Comparison of ENCODE assay signal across 17 mouse cellular contexts in genomic region chr2:119411016-119411415, GRCm38 (mm10). TPM values are rescaled to one million over a fixed set of nuclear protein-coding genes. Genes with fewer than 3 reads are reported as not detected.
DNase-seq lines count a peak whose midpoint lies in the region; ATAC-seq and TF ChIP-seq lines count a peak whose summit lies in the region.
"Had no signal": no experiment of that assay in that cellular context is flagged by ENCODE, and none has a peak within 500 bp of the region (broad histone marks: within the 10 kb centered on the region; RNA-seq: fewer than 3 reads in every experiment).

No protein-coding gene starts in this region.

- 73% methylated on average over 5 of the region's 5 CpGs for WGBS in heart, embryonic 11.5 days (ENCODE audit: insufficient replicate concordance)
- WGBS in kidney, postnatal 0 days: 79% methylated on average over 5 of the region's 5 CpGs
- 70% methylated on average over 5 of the region's 5 CpGs for WGBS in heart, embryonic 16.5 days

- no peaks in the 10 kb centered on the region for H3K27me3 ChIP-seq in heart, embryonic 11.5 days (ENCODE audit: control insufficient read depth, insufficient read depth, low read length)
- no peaks in the 10 kb centered on the region for H3K27me3 ChIP-seq in kidney, postnatal 0 days (ENCODE audit: insufficient read depth, low read length)
- H3K27me3 ChIP-seq in heart, embryonic 16.5 days (ENCODE audit: control insufficient read depth, insufficient read depth, low read length): no peaks in the 10 kb centered on the region
- H3K27me3 ChIP-seq: hindbrain, embryonic 13.5 days; limb, embryonic 13.5 days had no signal

- H3K9me3 ChIP-seq in heart, embryonic 11.5 days (replicated peaks; ENCODE audit: control insufficient read depth, low read length): no peaks in the 10 kb centered on the region
- H3K9me3 ChIP-seq in kidney, postnatal 0 days (replicated peaks; ENCODE audit: low read length): no peaks in the 10 kb centered on the region
- no peaks in the 10 kb centered on the region for H3K9me3 ChIP-seq in heart, embryonic 16.5 days (replicated peaks; ENCODE audit: control insufficient read depth, low read length)
- H3K9me3 ChIP-seq: hindbrain, embryonic 13.5 days; limb, embryonic 13.5 days had no signal

- peaks cover 7% of the 10 kb centered on the region for H3K36me3 ChIP-seq in heart, embryonic 11.5 days (ENCODE audit: control insufficient read depth, insufficient read depth, low read length)
- peaks cover 39% of the 10 kb centered on the region for H3K36me3 ChIP-seq in kidney, postnatal 0 days (ENCODE audit: insufficient read depth, low read length)
- peaks cover 17% of the 10 kb centered on the region; the same call in 1 of the 2 replicates for H3K36me3 ChIP-seq in heart, embryonic 16.5 days (ENCODE audit: control insufficient read depth, insufficient read depth)

- peak overlapping the region; percentile 29 for H3K27ac ChIP-seq in heart, embryonic 11.5 days (ENCODE audit: low read depth, low read length)
- H3K27ac ChIP-seq in kidney, postnatal 0 days: 0 out of 2 replicates have a peak overlapping the region, but pooled peaks have one; percentile 40
- peak overlapping the region; percentile 61 for H3K27ac ChIP-seq in brown adipose tissue, adult 24 weeks (replicated peaks; ENCODE audit: low read depth, low read length)
- peak overlapping the region; percentile 60 for H3K27ac ChIP-seq in heart, embryonic 16.5 days (ENCODE audit: low read length)
- H3K27ac ChIP-seq: hindbrain, embryonic 13.5 days; limb, embryonic 13.5 days had no signal

- TF ChIP-seq CTCF in kidney, postnatal 0 days (IDR thresholded peaks at IDR 0.05; ENCODE audit: low read depth): no peak

- H3K4me1 ChIP-seq in heart, embryonic 11.5 days (ENCODE audit: control insufficient read depth, insufficient read depth, low read length): 0 out of 2 replicates have a peak, but pooled peaks cover 5% of the 10 kb centered on the region
- H3K4me1 ChIP-seq in kidney, postnatal 0 days (replicated peaks; ENCODE audit: insufficient read depth, low read length): no peaks in the 10 kb centered on the region
- peaks cover 7% of the 10 kb centered on the region; the same call in 1 of the 2 replicates for H3K4me1 ChIP-seq in brown adipose tissue, adult 24 weeks (ENCODE audit: control insufficient read depth, insufficient read depth, insufficient read length, low read length)
- peaks cover 5% of the 10 kb centered on the region for H3K4me1 ChIP-seq in heart, embryonic 16.5 days (ENCODE audit: control insufficient read depth, insufficient read depth, low read length)
- H3K4me1 ChIP-seq: limb, embryonic 13.5 days had no signal

- intact Hi-C loops in heart, postnatal 36 days (cut with DNase I): loop anchor here (1.0 kb wide), 1 partner anchor 111 kb away; no protein-coding TSS in a partner anchor

- no peak overlapping the region for H3K9ac ChIP-seq in heart, embryonic 11.5 days (ENCODE audit: low read depth, low read length)
- no peak overlapping the region for H3K9ac ChIP-seq in kidney, postnatal 0 days (ENCODE audit: low read depth, low read length)
- no peak overlapping the region for H3K9ac ChIP-seq in heart, embryonic 16.5 days (ENCODE audit: low read length)
- H3K9ac ChIP-seq: hindbrain, embryonic 13.5 days; limb, embryonic 13.5 days had no signal

- H3K4me2 ChIP-seq in heart, embryonic 11.5 days: no peak overlapping the region
- H3K4me2 ChIP-seq in kidney, postnatal 0 days (ENCODE audit: low read length): no peak overlapping the region
- no peak overlapping the region for H3K4me2 ChIP-seq in heart, embryonic 16.5 days (ENCODE audit: low read depth, low read length)
- H3K4me2 ChIP-seq: hindbrain, embryonic 13.5 days; limb, embryonic 13.5 days had no signal

- no peak for DNase-seq in heart, postnatal 36 days
- DNase-seq in kidney, postnatal 0 days (ENCODE audit: low spot score): no peak
- DNase-seq in kidney, adult 8-10 months: no peak
- no peak for DNase-seq in testis, postnatal 10 days (ENCODE audit: low spot score)
- DNase-seq in urinary bladder, adult 2 months (ENCODE audit: low spot score): no peak
- DNase-seq: adrenal gland, adult 8-10 months; B cell, adult 2 months; cerebellum, adult 11-12 months; cerebellum, postnatal 36 days had no signal

- no peak overlapping the region for H3K4me3 ChIP-seq in heart, embryonic 11.5 days (ENCODE audit: low read depth, low read length)
- no peak overlapping the region for H3K4me3 ChIP-seq in kidney, postnatal 0 days (replicated peaks; ENCODE audit: low read depth, low read length)
- no peak overlapping the region for H3K4me3 ChIP-seq in brown adipose tissue, adult 24 weeks (ENCODE audit: insufficient read depth, low read depth, low read length)
- no peak overlapping the region for H3K4me3 ChIP-seq in heart, embryonic 16.5 days (ENCODE audit: low read length)
- H3K4me3 ChIP-seq: erythroblast, embryonic 14.5 days; hindbrain, embryonic 13.5 days; limb, embryonic 13.5 days had no signal

- no peak for ATAC-seq in heart, embryonic 11.5 days (replicated peaks; ENCODE audit: insufficient number of reproducible peaks, low FRiP score, low TSS enrichment)
- ATAC-seq in kidney, postnatal 0 days (replicated peaks; ENCODE audit: low FRiP score, low read depth): no peak
- ATAC-seq in heart, embryonic 16.5 days (replicated peaks; ENCODE audit: extremely low read depth, insufficient read depth, low FRiP score): no peak
- ATAC-seq: forebrain, embryonic 14.5 days; intestine, embryonic 16.5 days had no signal

RNA-seq across cellular contexts. Expression of gene Chac1, which starts 60.0 kb away (rescaled TPM):
- 0.35 and 0.74 TPM in 2 replicates for polyA plus RNA-seq in heart, embryonic 11.5 days (2014; fragmentation: Nextera tagmentation; extraction: Ambion mirVana)
- 10 to 100 TPM; 11.3 to 12.3 TPM for total RNA-seq in heart, postnatal 36 days (2021)
- 0.64 and 0.83 TPM in 2 replicates for polyA plus RNA-seq in kidney, postnatal 0 days (2015; fragmentation: Nextera tagmentation; extraction: Ambion mirVana)
- polyA plus RNA-seq in brown adipose tissue, adult 24 weeks (2012; ENCODE audit: insufficient read depth, insufficient read length, missing spikeins): 2.1 and 2.3 TPM in 2 replicates
- polyA plus RNA-seq in heart, embryonic 16.5 days (2015; fragmentation: Nextera tagmentation; extraction: Ambion mirVana): 0.42 and 0.50 TPM in 2 replicates
- 1.4 and 1.5 TPM in 2 replicates for polyA plus RNA-seq in urinary bladder, adult 2 months (2012; rRNA removed)
